Mouse (Mus musculus): ENCODE data around the gene Pcdh9. TPM values are rescaled to one million over a fixed set of nuclear protein-coding genes. Genes with fewer than 3 reads are reported as not detected.

Pcdh9 gene
- polyA plus RNA-seq, 1 experiment from 2014 or later, result 40.4 TPM

DNA sequence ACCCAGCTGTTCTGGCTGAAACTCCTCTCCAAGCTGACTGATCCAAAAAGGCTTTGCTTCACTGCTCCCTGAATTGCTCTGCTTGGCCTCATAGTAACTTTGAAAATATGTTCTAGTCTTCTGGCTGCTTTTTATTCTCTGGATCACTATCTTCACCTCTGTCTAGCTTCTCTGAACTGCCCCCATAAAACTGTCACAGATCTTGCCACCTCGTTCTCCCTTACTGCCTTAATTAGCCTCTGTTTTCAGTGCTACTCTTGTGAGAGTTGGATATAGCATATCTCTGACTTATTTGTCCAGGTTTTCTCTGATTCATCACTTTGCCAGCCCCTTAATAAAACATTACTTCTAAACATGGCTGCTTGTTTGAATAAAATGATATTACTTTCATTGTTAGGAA lies 481.2 kb downstream of the Pcdh9 start:
- H3K9me3 ChIP-seq (ENCODE audit: control insufficient read depth, low read length), result no peaks in the 10 kb centered on the region
- DNase-seq (ENCODE audit: low spot score, missing footprints) (peak; percentile 78), ATAC-seq (ENCODE audit: low FRiP score) (no peak)
- H3K4me1 ChIP-seq (ENCODE audit: control insufficient read depth, insufficient read depth, low read length), result no peaks in the 10 kb centered on the region
- no peak overlapping the region for H3K4me2 ChIP-seq
- H3K9ac ChIP-seq (ENCODE audit: low read length), result no peak overlapping the region
- H3K36me3 ChIP-seq (ENCODE audit: control insufficient read depth, insufficient read depth, low read length), result no peaks in the 10 kb centered on the region
- 95% methylated on average over 1 of the region's 1 CpGs for WGBS
- no peaks in the 10 kb centered on the region for H3K27me3 ChIP-seq (ENCODE audit: control insufficient read depth, insufficient read depth, low read length)
- H3K27ac ChIP-seq (ENCODE audit: low read depth, low read length), result no peak overlapping the region
- H3K4me3 ChIP-seq (ENCODE audit: low read depth, low read length), result no peak overlapping the region

DNA sequence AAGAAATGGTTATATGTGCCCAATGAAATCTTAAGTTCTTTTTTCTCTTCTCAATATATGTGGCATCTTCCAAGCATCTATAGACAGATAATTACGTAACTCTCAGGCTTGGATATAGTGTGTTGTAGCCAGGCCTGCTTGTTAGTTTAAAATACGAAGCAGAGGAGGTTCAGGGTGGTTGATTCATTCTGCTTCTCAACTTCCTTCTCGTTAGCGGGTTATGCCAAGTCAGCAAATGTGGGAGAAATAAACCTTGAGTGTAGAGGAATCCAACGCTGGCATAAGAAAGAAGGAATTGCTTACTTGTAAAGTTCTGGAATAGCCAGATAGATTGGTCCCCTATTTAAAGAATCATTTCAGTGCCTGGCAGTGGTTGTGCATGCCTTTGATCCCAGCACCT lies 482.7 kb downstream of the Pcdh9 start:
- H3K4me3 ChIP-seq (ENCODE audit: low read depth, low read length), result no peak overlapping the region
- no peak for DNase-seq (ENCODE audit: low spot score, missing footprints)
- H3K4me2 ChIP-seq, result no peak overlapping the region
- H3K4me1 ChIP-seq (ENCODE audit: control insufficient read depth, insufficient read depth, low read length), result no peaks in the 10 kb centered on the region
- no peaks in the 10 kb centered on the region for H3K9me3 ChIP-seq (ENCODE audit: control insufficient read depth, low read length)
- H3K36me3 ChIP-seq (ENCODE audit: control insufficient read depth, insufficient read depth, low read length), result no peaks in the 10 kb centered on the region
- no peak overlapping the region for H3K9ac ChIP-seq (ENCODE audit: low read length)
- H3K27me3 ChIP-seq (ENCODE audit: control insufficient read depth, insufficient read depth, low read length), result no peaks in the 10 kb centered on the region
- no peak for ATAC-seq (ENCODE audit: low FRiP score)
- no peak overlapping the region for H3K27ac ChIP-seq (ENCODE audit: low read depth, low read length)
- 91% methylated on average over 5 of the region's 5 CpGs for WGBS

DNA sequence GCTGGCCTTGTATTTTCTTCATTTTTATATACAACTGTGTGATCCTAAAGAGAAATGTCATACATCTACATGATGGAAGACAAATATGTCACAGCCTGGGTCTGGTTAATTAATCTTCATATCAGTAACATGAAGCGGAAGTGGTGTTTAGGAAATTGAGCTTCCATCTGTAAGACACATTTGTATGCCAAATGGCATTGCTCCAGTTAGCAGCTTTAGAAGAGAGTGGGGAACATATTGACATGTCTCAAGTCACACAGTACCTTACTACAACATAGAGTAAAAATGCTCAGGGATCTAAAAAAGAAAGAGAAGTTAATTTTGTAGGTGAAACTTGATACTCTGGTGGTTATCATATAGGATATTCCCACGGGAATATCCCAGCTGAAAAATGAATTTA lies 505.4 kb downstream of the Pcdh9 start:
- no peak overlapping the region for H3K4me3 ChIP-seq (ENCODE audit: low read depth, low read length)
- ATAC-seq (ENCODE audit: low FRiP score) (no peak), DNase-seq (ENCODE audit: low spot score, missing footprints) (no peak)
- H3K27ac ChIP-seq (ENCODE audit: low read depth, low read length), result no peak overlapping the region
- H3K9me3 ChIP-seq (ENCODE audit: control insufficient read depth, low read length), result no peaks in the 10 kb centered on the region
- no peaks in the 10 kb centered on the region for H3K27me3 ChIP-seq (ENCODE audit: control insufficient read depth, insufficient read depth, low read length)
- no peak overlapping the region for H3K9ac ChIP-seq (ENCODE audit: low read length)
- H3K4me1 ChIP-seq (ENCODE audit: control insufficient read depth, insufficient read depth, low read length), result no peaks in the 10 kb centered on the region
- H3K4me2 ChIP-seq, result no peak overlapping the region
- WGBS, result 90% methylated on average over 2 of the region's 2 CpGs
- H3K36me3 ChIP-seq (ENCODE audit: control insufficient read depth, insufficient read depth, low read length), result no peaks in the 10 kb centered on the region

DNA sequence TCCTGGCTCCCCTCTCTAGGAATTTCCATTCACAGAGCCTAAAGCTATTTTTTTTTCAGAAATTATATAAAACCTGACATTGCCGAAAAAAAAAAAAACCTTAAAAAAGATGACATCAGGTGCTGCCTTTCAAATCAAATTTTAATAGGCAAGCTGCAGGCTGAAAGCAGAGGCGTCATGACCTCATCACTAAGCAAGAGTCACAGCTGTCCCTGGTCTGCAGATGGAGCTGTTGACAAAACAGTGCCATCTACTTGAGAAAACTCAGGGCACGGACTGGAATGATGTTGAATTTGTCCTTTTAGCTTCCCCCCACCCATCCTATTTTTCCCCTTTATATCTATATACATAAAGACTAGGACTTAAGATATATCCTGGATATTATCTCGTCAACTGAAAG lies 509.3 kb downstream of the Pcdh9 start:
- Histone ChIP-seq H3K36me3 (ENCODE audit: control insufficient read depth, insufficient read depth, low read length) (no peaks in the 10 kb centered on the region), H3K4me3 (ENCODE audit: low read depth, low read length) (no peak overlapping the region), H3K4me2 (no peak overlapping the region), H3K27me3 (ENCODE audit: control insufficient read depth, insufficient read depth, low read length) (no peaks in the 10 kb centered on the region), H3K9ac (ENCODE audit: low read length) (no peak overlapping the region), H3K27ac (ENCODE audit: low read depth, low read length) (no peak overlapping the region), H3K4me1 (ENCODE audit: control insufficient read depth, insufficient read depth, low read length) (no peaks in the 10 kb centered on the region), H3K9me3 (ENCODE audit: control insufficient read depth, low read length) (no peaks in the 10 kb centered on the region)
- peak; percentile 76; the same call in 1 of the 2 replicates for ATAC-seq (ENCODE audit: low FRiP score)
- no peak for DNase-seq (ENCODE audit: low spot score, missing footprints)
- 52% methylated on average over 4 of the region's 4 CpGs for WGBS

DNA sequence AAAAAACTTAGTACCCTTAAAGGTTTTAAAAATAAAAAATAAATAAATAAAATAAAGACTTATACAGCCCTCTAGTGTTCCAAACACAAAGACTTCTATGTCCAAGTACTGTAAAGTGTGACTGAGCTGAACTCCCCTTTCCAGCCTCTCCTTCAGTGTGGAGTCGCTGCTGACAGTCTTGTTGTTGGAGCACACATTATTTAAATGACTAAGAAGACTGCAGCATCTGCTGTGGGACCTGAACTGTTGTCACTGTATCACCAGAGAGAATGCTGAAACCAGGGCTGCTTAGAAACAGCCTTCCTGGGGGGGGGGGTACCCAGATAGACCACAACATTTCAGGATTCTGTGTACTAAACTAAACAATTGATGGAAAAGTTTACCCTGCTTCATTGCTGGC lies 509.7 kb downstream of the Pcdh9 start:
- Histone ChIP-seq H3K4me1 (ENCODE audit: control insufficient read depth, insufficient read depth, low read length) (no peaks in the 10 kb centered on the region), H3K36me3 (ENCODE audit: control insufficient read depth, insufficient read depth, low read length) (no peaks in the 10 kb centered on the region), H3K27ac (ENCODE audit: low read depth, low read length) (no peak overlapping the region), H3K4me3 (ENCODE audit: low read depth, low read length) (no peak overlapping the region), H3K27me3 (ENCODE audit: control insufficient read depth, insufficient read depth, low read length) (no peaks in the 10 kb centered on the region), H3K4me2 (no peak overlapping the region), H3K9me3 (ENCODE audit: control insufficient read depth, low read length) (no peaks in the 10 kb centered on the region), H3K9ac (ENCODE audit: low read length) (no peak overlapping the region)
- DNase-seq (ENCODE audit: low spot score, missing footprints) (peak; percentile 75), ATAC-seq (ENCODE audit: low FRiP score) (peak; percentile 60)
- WGBS, result 48% methylated on average over 1 of the region's 1 CpGs

DNA sequence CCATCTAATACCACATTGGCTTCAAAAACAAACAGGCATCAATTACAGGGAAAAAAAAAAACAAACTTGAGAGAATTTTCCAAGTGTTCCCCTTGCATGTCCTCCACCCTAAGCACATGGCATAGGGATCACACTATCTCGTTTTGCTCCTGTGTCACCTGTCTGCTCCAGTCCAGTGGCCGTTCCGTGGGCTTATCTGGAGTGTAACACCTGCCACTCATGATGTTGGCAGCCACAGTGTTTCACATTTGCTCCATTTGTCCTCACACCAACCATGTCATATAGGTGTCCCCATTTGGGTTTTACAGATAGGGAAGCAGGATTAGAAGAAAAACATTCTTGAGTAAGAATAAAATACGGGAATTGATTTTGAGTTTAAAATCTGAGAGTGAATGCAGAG lies 514.3 kb downstream of the Pcdh9 start:
- no peaks in the 10 kb centered on the region for H3K36me3 ChIP-seq (ENCODE audit: control insufficient read depth, insufficient read depth, low read length)
- no peaks in the 10 kb centered on the region for H3K4me1 ChIP-seq (ENCODE audit: control insufficient read depth, insufficient read depth, low read length)
- no peak overlapping the region for H3K4me2 ChIP-seq
- no peak overlapping the region for H3K4me3 ChIP-seq (ENCODE audit: low read depth, low read length)
- ATAC-seq (ENCODE audit: low FRiP score), result no peak
- no peaks in the 10 kb centered on the region for H3K27me3 ChIP-seq (ENCODE audit: control insufficient read depth, insufficient read depth, low read length)
- WGBS, result 87% methylated on average over 4 of the region's 4 CpGs
- no peak overlapping the region for H3K9ac ChIP-seq (ENCODE audit: low read length)
- H3K27ac ChIP-seq (ENCODE audit: low read depth, low read length), result no peak overlapping the region
- no peak for DNase-seq (ENCODE audit: low spot score, missing footprints)
- no peaks in the 10 kb centered on the region for H3K9me3 ChIP-seq (ENCODE audit: control insufficient read depth, low read length)

DNA sequence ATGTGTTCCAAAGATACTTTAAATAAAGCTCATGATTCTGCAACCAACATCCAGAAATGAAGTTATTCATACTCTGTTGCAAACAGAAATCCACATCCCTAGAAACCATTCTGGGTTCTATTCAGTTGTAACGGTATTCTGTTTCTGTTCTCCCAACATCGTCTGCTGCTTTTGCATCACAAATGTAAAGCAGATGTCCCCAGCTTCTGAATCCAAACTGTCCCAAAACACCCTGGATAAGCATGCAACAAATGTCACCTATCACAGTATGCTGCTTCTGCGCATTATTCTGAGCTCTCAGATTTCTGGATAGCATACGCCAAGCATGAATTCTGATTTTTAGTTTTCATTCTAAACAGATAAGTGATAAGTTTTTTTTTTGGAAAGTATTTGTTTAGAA lies 516.3 kb downstream of the Pcdh9 start:
- Histone ChIP-seq H3K9me3 (ENCODE audit: control insufficient read depth, low read length) (no peaks in the 10 kb centered on the region), H3K9ac (ENCODE audit: low read length) (no peak overlapping the region), H3K4me1 (ENCODE audit: control insufficient read depth, insufficient read depth, low read length) (no peaks in the 10 kb centered on the region), H3K4me3 (ENCODE audit: low read depth, low read length) (no peak overlapping the region), H3K4me2 (no peak overlapping the region), H3K27me3 (ENCODE audit: control insufficient read depth, insufficient read depth, low read length) (no peaks in the 10 kb centered on the region), H3K27ac (ENCODE audit: low read depth, low read length) (no peak overlapping the region), H3K36me3 (ENCODE audit: control insufficient read depth, insufficient read depth, low read length) (no peaks in the 10 kb centered on the region)
- ATAC-seq (ENCODE audit: low FRiP score) (no peak), DNase-seq (ENCODE audit: low spot score, missing footprints) (no peak)
- 72% methylated on average over 4 of the region's 4 CpGs for WGBS

DNA sequence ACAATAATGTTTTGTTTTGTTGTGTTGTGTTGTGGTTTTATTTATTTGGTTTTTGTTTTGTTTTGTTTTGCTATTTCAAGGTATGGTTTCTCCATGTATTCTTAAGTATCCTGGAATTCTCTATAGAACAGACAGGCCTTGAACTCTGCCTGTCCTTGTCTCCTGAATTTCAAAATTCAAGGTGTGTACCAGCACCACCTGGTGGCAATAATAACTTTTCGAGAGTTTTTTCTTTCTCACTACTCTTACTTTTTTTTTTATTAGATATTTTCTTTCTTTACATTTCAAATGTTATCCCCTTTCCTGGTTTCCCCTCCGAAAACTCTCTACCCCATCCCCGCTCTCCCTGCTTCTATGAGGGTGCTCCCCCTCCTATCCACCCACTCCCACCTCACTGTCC lies 536.3 kb downstream of the Pcdh9 start:
- no peaks in the 10 kb centered on the region for H3K36me3 ChIP-seq (ENCODE audit: control insufficient read depth, insufficient read depth, low read length)
- no peak overlapping the region for H3K4me2 ChIP-seq
- no peak for ATAC-seq (ENCODE audit: low FRiP score)
- 87% methylated on average over 3 of the region's 3 CpGs for WGBS
- no peak for DNase-seq (ENCODE audit: low spot score, missing footprints)
- H3K9ac ChIP-seq (ENCODE audit: low read length), result no peak overlapping the region
- H3K27ac ChIP-seq (ENCODE audit: low read depth, low read length), result no peak overlapping the region
- H3K27me3 ChIP-seq (ENCODE audit: control insufficient read depth, insufficient read depth, low read length), result no peaks in the 10 kb centered on the region
- no peak overlapping the region for H3K4me3 ChIP-seq (ENCODE audit: low read depth, low read length)
- no peaks in the 10 kb centered on the region; the same call in 1 of the 2 replicates for H3K4me1 ChIP-seq (ENCODE audit: control insufficient read depth, insufficient read depth, low read length)
- no peaks in the 10 kb centered on the region for H3K9me3 ChIP-seq (ENCODE audit: control insufficient read depth, low read length)

DNA sequence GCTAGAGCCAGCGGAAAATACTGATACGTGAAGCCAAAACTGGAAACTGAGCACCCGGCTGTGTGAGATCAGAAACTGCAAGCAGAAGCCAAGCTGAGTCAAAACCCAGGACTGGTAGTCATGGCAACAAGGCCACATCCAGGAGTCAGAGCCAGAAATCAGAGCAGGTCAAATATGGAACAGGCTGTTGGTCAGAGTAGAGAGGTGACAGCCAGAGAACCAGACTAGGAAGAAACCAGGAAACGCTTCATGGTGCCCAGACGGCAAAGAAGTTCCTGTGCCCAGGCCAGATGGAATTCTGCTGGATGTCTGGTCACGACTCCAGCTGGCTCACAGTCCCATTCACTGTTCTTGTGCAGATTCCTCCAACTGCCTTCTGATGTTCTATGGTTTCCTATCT lies 539.6 kb downstream of the Pcdh9 start:
- Histone ChIP-seq H3K36me3 (ENCODE audit: control insufficient read depth, insufficient read depth, low read length) (no peaks in the 10 kb centered on the region), H3K27me3 (ENCODE audit: control insufficient read depth, insufficient read depth, low read length) (no peaks in the 10 kb centered on the region), H3K27ac (ENCODE audit: low read depth, low read length) (no peak overlapping the region), H3K9me3 (ENCODE audit: control insufficient read depth, low read length) (no peaks in the 10 kb centered on the region), H3K4me1 (ENCODE audit: control insufficient read depth, insufficient read depth, low read length) (no peaks in the 10 kb centered on the region; the same call in 1 of the 2 replicates), H3K4me2 (no peak overlapping the region), H3K9ac (ENCODE audit: low read length) (no peak overlapping the region), H3K4me3 (ENCODE audit: low read depth, low read length) (no peak overlapping the region)
- WGBS, result 30% methylated on average over 6 of the region's 6 CpGs
- peak; percentile 72; the same call in 1 of the 2 replicates for ATAC-seq (ENCODE audit: low FRiP score)
- peak; percentile 78 for DNase-seq (ENCODE audit: low spot score, missing footprints)

DNA sequence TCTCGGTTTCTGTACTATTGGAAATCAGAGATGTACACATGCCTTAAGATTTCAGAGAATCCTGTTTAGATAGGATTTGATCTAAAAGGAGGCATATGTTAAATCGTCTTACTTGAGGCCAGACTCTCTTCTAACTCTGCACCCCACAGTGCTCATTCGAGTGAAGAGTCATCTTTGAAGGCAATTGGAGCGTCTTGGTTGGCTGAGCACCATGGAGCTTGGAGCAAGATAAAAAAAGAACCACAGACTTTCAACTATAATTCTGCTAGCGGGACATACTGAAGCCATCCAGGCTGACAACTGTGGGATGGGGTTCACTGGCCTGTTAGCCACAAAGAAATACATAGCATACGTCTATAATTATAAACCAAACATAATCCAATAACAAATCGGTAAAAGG lies 541.3 kb downstream of the Pcdh9 start:
- Histone ChIP-seq H3K27ac (ENCODE audit: low read depth, low read length) (no peak overlapping the region), H3K27me3 (ENCODE audit: control insufficient read depth, insufficient read depth, low read length) (no peaks in the 10 kb centered on the region), H3K4me2 (no peak overlapping the region), H3K36me3 (ENCODE audit: control insufficient read depth, insufficient read depth, low read length) (no peaks in the 10 kb centered on the region), H3K9me3 (ENCODE audit: control insufficient read depth, low read length) (no peaks in the 10 kb centered on the region), H3K4me3 (ENCODE audit: low read depth, low read length) (no peak overlapping the region), H3K9ac (ENCODE audit: low read length) (no peak overlapping the region), H3K4me1 (ENCODE audit: control insufficient read depth, insufficient read depth, low read length) (no peaks in the 10 kb centered on the region; the same call in 1 of the 2 replicates)
- DNase-seq (ENCODE audit: low spot score, missing footprints) (peak; percentile 82), ATAC-seq (ENCODE audit: low FRiP score) (peak; percentile 48; the same call in 1 of the 2 replicates)
- WGBS, result 23% methylated on average over 7 of the region's 7 CpGs
